Mouse (Mus musculus) skeletal muscle tissue, adult 2 months (tissue): ENCODE results near the gene Gm20388.
"Not testable (repeated sequence)": the region's sequence is repeated elsewhere in the genome, so short reads cannot be mapped to it uniquely, and the experiment has no call there.

Experiments used
- DNase-seq: peaks from one replicate; pipeline ENCODE4 v3.0.0-alpha.2; 2012; ENCODE audit warnings: low read depth, low spot score

The Gm20388 gene

GRCm38 (mm10) chr8:123037487-123037886 lies 3126.8 kb downstream of the Gm20388 start:
- DNase-seq = no peak

- no peak for DNase-seq
Measured at GRCm38 (mm10) chr8:123038351-123038750, 3127.7 kb downstream of the Gm20388 start.

- DNase-seq = no peak
Measured at GRCm38 (mm10) chr8:123039376-123040109, 3128.9 kb downstream of the Gm20388 start.

GRCm38 (mm10) chr8:123040110-123040650 lies 3129.5 kb downstream of the Gm20388 start:
- no peak for DNase-seq

GRCm38 (mm10) chr8:123041008-123041773 lies 3130.6 kb downstream of the Gm20388 start:
- DNase-seq = peak; percentile 64

- no peak for DNase-seq
Measured at GRCm38 (mm10) chr8:123041774-123042105, 3131.1 kb downstream of the Gm20388 start.

- peak; percentile 100 for DNase-seq
Measured at GRCm38 (mm10) chr8:123042158-123042973, 3131.7 kb downstream of the Gm20388 start, which contains the start of gene Ankrd11. Ankrd11 (minus strand) TSS chr8:123042277.

- DNase-seq = no peak
Measured at GRCm38 (mm10) chr8:123042974-123043625, 3132.5 kb downstream of the Gm20388 start.

- DNase-seq = no peak
Measured at GRCm38 (mm10) chr8:123043941-123044340, 3133.3 kb downstream of the Gm20388 start.

- not testable (repeated sequence) for DNase-seq
Measured at GRCm38 (mm10) chr8:123044743-123045425, 3134.2 kb downstream of the Gm20388 start.

- no peak for DNase-seq
Measured at GRCm38 (mm10) chr8:123046706-123047105, 3136.1 kb downstream of the Gm20388 start.

- no peak for DNase-seq
Measured at GRCm38 (mm10) chr8:123047827-123048226, 3137.2 kb downstream of the Gm20388 start.

- DNase-seq = no peak
Measured at GRCm38 (mm10) chr8:123048402-123048801, 3137.8 kb downstream of the Gm20388 start.

GRCm38 (mm10) chr8:123051458-123051857 lies 3140.8 kb downstream of the Gm20388 start:
- no peak for DNase-seq

- no peak for DNase-seq
Measured at GRCm38 (mm10) chr8:123062721-123063120, 3152.1 kb downstream of the Gm20388 start, which contains the start of gene Spg7. Spg7 (plus strand) TSS chr8:123062942.

GRCm38 (mm10) chr8:123064072-123064471 lies 3153.4 kb downstream of the Gm20388 start:
- no peak for DNase-seq

GRCm38 (mm10) chr8:123064809-123065213 lies 3154.2 kb downstream of the Gm20388 start:
- DNase-seq = peak; percentile 25

- peak; percentile 98 for DNase-seq
Measured at GRCm38 (mm10) chr8:123065214-123066100, 3154.8 kb downstream of the Gm20388 start.

GRCm38 (mm10) chr8:123066101-123066683 lies 3155.6 kb downstream of the Gm20388 start:
- no peak for DNase-seq
